Mouse (Mus musculus) fibroblast of lung, adult 2 months (primary cell): Measurements from ENCODE around the gene Akap7.

Experiments
- DNase-seq: peaks from one replicate; pipeline ENCODE4 v3.0.0-alpha.2; 2011; ENCODE audit warnings: low read depth

Gene Akap7

DNA sequence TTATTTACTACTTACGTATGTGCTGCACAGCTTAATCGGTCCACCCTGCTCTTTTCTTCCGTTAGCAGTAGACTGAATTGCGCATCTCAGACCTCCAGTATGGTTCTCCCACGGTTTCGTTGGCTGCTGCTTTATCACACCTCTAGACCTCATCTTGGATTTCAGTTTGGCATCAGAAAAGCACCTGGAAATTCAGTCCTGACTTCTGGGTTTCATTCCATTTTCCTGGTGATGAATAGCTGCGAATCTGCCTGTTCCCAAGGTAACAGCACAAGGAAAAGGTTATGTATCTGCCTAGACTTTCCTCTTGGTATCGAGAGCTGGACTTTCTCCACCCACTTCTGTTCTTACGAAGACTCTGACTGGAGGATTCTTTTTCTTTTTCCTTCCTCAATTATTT is at the start of gene Akap7:
TSS of gene Akap7 (minus strand) at position 101 of the 400 bp plus-strand sequence.
- no peak for DNase-seq

DNA sequence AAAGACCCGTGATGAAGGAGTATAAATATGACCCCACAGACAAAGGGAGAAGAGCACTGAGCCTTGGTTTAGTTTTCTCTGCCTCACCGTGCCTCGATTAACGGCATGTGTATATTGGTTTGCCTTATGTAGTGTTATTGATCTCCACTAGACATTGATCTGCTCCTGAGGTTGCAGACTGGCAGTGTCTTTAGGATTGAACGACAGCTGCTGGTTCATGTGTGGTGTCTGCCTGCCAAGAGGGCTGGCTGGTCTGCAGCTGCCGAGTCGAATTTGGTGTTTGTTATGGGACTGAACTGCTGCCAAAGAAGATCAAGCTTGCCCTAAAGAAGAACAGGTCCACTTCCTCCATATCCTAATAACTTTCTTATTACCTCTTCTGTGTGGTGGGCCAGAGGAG is 46.7 kb upstream of the Akap7 start:
- no peak for DNase-seq

DNA sequence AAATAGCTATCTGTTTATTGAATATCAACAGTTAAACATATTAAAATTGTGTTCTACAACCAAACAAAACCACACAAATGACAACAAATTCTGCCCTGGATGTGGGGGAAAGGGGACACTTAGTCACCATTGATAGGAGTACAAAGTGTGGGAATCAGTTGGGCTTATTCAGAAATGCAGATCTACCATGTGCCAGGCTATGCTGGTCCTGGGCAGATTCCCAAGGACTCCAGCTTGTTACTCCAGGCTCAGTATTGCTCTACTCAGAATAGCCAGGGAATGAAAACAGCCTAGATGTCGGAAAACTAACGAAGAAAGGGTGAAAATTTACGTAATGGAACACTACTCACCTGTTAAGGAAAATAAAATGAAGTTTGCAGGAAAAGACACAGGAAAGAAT is 46.3 kb upstream of the Akap7 start:
- DNase-seq: no peak

DNA sequence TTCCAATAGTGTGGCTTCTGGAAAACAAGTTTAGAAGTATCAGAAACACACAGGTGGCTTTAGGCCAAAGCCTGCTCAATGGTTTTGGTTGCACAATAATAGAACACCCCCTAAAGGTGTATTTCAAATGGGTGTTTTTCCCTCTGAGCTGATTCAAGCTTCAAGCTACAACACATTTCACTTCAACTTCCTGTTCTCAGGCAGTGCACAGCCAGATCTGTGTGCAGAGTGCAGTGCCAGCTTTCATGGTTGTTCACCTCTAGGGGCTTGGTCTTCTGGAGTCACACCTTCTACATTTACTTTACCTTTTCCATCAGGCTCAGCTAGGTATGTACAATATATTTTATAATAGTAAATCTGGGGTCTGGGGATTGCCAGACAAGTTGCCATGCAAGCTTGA is 35.1 kb upstream of the Akap7 start:
- no peak for DNase-seq

- DNase-seq: no peak
These were observed 33.0 kb upstream of the Akap7 start for GRCm38 (mm10) chr10:25340675-25341074.

GRCm38 (mm10) chr10:25333390-25334079 is 25.9 kb upstream of the Akap7 start:
- no peak for DNase-seq

- DNase-seq: peak; percentile 33
These were observed 23.8 kb upstream of the Akap7 start for GRCm38 (mm10) chr10:25331321-25332049.

GRCm38 (mm10) chr10:25330094-25330493 is 22.4 kb upstream of the Akap7 start:
- DNase-seq: no peak

DNA sequence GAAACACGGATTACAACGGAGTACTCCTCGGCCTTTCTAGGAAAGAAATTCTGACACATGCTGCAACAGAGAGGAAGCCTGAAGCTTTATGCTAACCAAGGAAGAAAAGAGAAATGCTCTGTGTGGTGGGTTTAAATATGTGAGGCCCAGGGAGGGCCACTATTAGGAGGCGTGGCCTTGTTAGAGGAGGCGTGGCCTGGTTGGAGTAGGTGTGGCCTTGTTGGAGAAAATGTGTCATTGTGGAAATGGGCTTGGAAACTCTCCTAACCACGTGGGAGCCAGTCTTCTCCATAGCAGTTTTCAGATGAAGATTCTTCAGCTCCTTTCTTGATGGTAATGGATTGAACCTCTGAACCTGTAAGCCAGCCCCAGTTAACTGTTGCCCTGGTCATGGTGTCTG is 19.8 kb upstream of the Akap7 start:
- no peak for DNase-seq

DNA sequence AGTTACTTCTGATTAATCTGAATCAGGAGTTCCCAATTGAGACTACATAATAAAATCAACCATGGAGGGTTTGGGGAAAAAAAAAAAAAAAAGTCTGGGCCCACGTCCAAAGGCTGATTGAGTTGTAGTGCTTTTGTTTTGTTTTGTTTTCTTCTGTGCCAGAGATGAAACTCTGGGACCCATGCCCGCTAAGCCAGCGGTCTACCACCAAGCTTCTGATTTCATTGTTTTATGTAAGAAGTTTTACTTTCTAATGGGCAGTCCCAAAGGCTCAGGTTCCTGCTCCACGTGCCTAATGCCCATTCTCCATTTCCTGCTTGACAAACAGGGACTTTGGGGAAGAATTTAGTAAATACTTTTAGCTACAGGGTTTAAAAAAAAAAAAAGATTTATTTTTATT is 18.0 kb upstream of the Akap7 start:
- DNase-seq: peak; percentile 54

- DNase-seq: no peak
These were observed 13.5 kb upstream of the Akap7 start for GRCm38 (mm10) chr10:25321198-25321597.

- DNase-seq: no peak
These were observed 11.9 kb upstream of the Akap7 start for GRCm38 (mm10) chr10:25319531-25319930.

GRCm38 (mm10) chr10:25318405-25318804 is 10.7 kb upstream of the Akap7 start:
- DNase-seq: no peak

DNA sequence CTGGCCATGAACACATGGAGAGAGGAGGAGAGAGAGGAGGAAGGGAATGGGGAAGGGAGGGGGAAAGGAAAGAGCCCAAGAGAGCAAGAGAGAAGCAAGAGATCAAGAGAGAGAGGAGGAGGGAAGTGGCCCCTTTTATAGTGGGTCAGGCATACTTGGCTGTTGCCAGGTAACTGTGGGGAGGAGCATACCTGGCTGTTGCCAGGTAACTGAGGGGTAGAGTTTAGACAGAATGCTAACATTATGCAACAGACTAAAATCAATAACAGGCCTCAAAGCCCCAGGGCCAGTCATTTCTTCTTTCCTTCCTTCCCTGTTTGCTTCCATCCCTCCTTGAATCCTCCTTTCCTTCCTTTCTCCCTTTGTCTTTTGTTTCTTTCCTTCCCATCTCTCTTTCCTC is 10.0 kb upstream of the Akap7 start:
- DNase-seq: no peak

DNA sequence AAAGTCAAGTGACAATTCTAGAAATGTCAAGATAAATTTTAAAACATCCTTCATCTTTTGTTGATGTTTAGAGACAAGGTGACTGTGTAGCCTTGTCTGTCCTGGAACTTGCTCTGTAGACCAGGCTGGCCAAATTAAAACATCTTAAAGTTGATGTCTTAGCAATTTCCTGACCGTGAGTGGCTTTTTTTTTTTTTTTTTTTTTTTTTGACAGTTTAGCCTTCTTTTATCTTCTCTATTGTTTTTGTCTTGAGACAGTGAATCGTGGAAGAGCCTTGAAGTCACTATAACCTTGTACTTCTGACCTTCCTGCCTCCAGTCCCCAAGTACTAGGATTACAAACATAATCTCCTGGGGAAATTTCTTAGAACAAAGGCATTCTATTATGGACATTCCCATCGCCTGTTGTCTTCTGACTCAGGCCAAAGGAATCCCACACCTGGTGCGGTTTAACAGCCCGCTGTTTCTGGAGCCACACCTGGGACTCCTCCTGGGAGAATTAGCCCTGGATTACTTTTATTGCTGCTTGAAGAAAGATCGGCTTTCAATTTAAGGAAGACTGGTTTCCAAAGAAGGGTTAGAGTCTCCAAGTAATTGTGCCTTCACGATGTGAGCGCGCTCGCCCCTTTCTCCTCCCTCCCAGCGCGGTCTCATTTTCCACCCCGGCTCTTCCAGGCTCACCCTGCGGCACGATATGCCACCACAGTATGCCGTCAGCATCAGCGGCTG is 6.3 kb upstream of the Akap7 start:
- DNase-seq: no peak

- no peak for DNase-seq
These were observed 4.0 kb upstream of the Akap7 start for GRCm38 (mm10) chr10:25311554-25312212.

DNA sequence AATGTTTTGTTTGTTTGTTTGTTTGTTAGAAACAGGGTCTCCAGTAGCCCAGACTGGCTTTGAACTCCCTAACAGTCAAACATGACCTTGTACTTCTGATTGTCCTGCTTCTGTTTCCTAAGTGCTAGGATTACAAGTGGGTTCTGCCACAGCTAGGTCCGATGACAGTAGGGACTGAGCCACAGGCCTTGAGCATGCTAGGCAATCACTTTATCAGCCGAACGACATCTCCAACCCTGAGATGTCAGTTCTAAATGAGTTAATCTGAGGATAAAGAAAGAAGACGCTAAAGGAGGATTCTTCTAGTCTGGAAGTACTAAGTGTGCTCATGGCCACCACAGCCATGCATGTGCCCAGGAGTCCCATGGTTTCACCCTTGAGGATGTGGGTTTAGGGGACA is 3.1 kb upstream of the Akap7 start:
- DNase-seq: no peak

DNA sequence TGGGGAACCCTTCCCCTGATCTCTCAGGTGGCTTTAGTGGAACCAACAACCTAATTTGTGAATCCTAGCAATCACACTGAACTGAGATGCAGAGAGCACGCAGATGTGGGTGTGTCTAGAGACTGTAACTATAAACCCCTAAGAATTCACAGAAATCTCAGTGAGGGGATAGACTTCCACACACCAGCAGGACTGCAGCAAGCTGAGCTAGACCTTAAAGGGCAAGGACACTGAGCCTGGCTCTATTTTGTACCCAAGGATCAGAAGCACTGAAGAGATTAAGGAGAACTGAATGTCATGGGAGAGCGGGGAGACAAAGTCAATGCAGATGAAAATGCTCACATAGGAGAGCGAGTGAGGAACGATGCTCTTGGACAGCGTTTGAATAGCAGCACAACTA is 2.3 kb upstream of the Akap7 start:
- DNase-seq: no peak

DNA sequence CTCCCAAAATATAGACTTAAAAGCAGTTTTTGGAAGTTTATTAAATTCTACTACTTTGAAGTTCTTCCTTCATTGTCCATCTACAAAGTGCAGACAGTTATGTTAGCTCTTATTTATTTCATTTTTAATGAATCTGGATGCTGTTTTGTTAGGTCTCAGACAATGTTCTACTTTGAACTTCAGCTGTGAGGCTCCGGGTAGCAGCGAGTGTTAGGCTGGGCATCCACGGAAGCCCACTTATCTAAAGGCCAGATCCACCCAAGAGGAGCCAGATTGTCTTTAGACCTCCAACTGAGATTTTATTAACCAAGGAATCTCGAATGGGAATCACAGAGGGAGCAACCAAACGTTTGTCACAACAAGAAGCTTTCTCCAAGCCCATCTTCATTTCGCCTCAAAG is 2.5 kb downstream of the Akap7 start:
- DNase-seq: no peak

DNA sequence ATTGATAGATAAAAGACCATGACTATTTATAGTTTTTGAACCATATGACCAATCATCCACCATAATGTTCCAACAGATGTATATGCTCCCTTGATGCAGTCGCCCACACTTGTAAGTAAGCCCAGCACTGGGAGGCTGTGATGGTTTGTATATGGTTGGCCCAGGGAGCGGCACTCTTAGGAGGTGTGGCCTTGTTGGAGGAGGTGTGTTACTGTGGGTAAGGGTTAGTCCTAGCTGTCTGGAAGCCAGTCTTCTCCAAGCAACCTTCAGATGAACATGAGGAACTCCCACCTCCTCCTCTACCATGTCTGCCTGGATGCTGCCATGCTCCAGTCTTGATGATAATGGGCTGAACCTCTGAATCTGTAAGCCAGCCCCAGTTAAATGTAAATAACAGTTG is 3.1 kb downstream of the Akap7 start:
- no peak for DNase-seq

DNA sequence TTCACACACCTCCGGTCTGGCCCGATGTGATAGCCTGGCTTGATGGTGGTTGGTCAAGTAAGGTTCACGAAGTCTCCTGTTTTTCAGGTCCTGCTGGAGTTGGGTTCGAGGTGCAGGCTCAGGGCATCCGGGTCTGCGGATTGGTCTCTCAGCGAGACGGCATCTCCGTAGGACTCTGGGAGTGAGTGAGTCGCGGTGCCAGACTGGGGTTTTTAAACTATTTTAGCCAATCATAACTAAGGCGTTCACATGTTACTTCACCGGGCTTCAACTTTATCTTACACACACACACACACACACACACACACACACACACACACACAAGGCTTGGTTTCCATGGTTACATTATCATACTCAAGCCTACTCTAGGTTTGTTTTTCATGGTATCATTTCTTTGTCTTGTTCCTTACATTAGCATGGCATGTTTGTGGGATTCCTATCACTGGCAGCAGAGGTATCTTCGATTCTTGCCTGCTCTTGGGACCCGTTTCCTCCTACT is 8.6 kb downstream of the Akap7 start:
- no peak for DNase-seq

DNA sequence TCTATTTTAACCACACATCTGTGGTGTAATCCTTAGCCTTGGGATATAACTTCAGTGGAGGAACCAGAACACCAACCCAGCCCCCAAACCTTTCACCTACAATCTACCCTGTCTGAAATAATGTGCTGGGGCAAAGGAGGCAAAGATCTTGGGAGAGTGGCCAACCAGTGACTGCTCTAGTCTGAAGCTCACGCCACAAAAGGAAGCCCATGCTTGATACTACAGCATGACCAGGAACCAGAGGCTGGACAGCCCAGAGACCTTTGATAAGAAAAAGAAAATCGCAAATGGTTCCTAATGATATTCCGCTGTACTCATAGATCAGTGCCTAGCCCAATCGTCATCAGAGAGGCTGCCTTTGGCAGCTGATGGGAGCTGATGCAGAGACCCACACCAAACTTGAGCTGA is 9.4 kb downstream of the Akap7 start:
- no peak for DNase-seq
